Mouse (Mus musculus): ENCODE data around the gene Dera. TPM values are rescaled to one million over a fixed set of nuclear protein-coding genes. Genes with fewer than 3 reads are reported as not detected.

Gene Dera
- polyA plus RNA-seq, 1 experiment = 28.9 TPM

DNA sequence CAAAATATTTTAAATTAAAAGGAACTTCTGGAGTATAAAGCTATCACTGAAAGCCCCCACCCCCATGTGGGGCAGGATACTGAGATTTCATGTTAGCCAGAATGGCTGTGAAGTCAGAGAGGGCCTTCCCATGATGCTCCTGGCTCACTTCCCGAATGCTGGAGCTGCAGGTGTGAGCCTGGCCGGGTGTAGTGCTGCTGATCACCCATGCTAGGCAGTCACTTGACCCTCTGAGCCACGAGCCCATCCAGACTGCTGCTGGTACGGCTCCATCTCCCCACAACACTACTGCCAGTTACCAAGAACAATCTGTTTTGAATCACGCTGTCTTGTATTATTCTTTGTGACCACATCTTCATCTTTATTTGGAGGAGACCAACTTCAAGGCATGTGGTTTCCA is 68.2 kb downstream of the Dera start:
- TF ChIP-seq GATA1 (IDR thresholded peaks at IDR 0.05; ENCODE audit: low read length) = no peak

DNA sequence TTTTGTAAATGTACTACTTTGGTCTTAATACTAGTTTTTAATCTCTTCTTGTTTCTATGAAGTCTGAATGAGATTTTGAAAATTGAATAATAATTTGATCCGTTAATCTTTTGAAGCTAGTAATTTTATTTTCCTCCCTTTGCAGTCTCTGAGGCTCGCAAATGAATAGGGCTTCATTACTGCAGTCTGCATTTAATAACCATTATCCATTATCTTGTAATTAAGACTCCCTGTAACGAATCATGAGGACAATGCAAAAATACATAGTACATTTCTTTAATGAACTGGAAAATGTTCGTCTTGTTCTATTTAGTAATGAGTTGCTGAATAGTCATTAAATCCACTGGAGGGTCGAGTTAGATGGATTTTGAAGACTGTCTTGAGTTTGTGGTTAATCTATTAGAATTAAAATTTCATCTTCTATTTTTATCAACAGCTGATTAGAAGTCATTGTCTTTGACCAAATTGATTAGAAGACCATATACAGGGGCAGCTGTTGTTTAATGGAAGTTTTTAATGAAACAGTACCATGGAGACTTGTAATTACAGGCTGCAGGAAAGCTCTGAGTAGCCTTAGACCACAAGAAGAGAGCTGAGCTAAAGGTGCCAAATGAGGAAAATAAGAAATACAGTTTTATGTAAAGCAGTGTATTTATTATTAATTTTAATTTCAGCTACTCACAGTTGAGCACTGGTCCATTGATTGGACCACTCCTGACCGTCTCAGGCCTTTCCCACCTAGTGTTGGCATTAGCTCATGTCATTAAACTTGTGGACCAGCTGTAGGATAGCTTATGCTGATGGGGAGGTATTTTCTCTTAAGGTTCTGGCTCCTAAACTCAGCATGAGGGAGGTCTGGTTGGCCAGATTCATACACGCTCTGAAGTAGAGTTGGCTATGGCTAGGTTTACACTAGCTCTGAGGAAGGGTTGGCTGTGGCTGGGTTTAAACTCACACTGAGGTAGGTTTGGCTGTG is 70.0 kb downstream of the Dera start:
- TF ChIP-seq GATA1 (IDR thresholded peaks at IDR 0.05; ENCODE audit: low read length) = no peak

DNA sequence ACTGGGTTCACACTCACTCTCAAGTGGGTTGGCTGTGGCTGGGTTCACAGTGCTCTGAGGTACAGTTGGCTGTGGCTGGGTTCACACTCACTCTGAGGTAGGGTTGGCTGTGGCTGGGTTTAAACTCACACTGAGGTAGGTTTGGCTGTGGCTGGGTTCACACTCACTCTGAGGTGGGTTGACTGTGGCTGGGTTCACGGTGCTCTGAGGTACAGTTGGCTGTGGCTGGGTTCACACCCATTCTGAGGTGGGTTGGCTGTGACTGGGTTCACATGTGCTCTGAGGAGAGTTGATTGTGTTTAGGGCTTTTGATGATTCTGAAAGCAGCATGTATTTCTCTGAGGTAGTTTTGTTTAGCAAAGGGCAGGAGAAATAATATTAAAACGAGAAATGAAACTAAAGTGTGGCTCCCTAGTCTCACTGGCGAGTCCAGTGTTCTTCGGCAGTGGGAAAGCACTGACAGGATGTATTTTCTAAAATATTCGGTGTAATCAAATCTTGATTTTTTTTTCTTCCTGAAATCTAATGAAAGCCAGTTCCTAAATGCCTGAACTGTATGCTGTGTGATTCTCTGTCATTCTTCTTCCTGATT is 70.8 kb downstream of the Dera start:
- TF ChIP-seq GATA1 (IDR thresholded peaks at IDR 0.05; ENCODE audit: low read length) = no peak

DNA sequence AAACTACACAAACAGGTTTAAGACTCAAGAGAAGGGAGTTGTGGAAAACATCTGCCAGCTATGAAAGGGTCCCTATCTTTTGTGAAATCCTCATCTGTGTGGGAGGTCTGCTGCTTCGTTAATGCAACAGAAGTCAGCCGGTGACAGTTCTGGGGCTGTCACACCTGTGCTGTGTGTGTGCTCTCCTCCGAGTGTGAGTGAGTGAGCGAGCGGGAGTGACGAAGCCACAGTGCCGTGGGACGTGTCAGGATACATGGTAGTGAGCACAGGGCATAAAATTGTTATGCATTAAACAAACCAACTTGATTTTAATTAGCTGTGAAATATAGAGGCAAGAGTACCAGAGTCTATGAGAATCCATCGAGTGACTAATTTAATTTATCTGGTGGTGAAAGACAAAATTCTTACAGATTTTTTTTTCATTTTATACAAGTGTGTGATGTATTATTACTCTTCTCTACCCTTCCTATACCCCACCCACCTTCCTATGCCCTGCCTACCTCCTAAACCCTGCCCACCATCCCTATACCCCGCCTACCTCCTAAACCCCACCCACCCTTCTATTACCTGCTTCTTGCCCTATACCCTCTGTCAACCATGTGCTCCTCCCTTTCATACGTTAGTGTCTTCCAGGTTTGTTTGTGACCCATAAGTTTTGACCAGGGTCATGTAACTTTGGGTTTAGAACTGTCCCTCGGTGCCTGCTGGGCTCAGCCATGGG is 74.9 kb downstream of the Dera start:
- no peak for TF ChIP-seq GATA1 (IDR thresholded peaks at IDR 0.05; ENCODE audit: low read length)

DNA sequence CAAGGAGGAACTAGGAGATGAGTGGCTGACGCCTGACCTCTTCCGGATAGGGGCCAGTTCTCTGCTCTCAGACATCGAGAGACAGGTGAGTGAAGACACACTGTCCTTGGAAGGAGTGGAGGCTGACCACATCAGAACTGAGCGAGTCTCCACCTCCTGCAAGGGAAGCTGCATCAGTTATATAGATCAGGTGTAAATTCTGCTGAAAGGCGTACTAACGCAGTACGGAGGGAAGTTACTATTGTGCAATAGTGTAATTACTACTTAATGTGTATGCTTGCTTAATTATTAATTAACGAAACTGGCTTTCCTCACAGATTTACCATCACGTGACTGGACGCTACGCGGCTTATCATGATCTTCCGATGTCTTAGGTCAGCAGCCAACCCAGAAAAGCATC is 82.5 kb downstream of the Dera start:
- no peak for TF ChIP-seq GATA1 (IDR thresholded peaks at IDR 0.05; ENCODE audit: low read length)

DNA sequence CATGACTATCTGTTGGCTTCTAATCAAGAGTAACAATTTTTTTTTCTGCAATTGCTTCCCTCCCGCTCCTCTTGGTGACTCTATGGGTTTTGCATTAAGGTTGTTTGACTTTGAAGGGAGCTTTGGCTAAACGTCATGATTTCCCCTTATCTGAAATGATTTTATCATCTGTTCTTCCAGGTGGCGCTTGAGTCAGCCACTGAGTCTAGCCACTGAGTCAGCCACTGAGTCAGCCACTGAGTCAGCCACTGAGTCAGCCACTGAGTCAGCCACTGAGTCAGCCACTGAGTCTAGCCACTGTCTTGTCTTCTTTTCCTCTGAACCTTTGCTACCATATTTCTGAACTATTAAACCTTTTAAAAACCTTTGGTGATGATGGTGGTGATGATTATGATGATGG is 89.0 kb downstream of the Dera start:
- no peak for TF ChIP-seq GATA1 (IDR thresholded peaks at IDR 0.05; ENCODE audit: low read length)

DNA sequence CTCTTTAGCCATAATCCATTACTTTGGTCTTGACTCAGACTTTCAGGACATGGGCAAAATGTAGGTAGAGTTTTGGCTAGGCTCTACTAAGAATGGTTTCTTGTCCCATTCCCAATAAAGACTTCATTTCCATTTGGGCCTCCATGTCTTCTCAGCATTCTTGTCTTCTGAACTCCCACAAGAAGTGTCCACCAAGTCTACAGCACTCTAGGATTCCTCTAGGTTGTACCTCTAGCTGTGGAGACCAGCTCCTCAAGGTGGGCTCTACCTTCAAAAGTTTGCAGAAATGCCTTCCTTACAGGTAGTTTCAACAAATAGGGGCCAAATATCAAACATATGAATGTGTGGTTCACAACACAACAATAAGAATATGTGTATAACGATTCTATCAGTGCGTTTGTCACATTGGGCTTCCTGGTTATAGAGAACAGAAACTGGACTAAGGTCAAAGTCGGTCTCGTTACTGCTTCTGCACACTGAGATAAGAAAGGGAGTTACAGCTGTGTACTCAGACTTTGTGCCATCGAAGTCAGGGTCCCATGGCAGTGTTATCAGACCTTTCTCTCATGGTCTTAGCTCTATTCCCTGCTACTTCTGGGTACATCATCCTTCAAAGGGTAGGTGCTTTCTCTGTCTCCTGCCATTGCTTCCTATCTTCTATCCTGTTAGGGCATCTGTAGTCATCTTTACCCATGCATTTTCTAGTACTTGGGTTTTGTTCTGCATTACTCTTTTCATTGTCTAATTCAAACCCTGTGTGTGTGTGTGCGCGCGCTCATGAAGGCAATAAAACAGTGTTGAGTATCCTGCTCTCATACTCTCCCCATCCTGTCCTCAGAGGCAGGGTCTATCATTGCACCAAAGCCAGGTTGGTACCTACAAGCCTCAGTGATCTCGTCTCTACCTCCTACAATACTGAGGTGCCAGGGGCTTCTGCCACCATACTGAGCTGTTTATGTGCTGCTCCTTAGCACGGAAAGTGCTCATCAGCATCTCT is 103.2 kb downstream of the Dera start:
- TF ChIP-seq GATA1 (IDR thresholded peaks at IDR 0.05; ENCODE audit: low read length) = no peak

DNA sequence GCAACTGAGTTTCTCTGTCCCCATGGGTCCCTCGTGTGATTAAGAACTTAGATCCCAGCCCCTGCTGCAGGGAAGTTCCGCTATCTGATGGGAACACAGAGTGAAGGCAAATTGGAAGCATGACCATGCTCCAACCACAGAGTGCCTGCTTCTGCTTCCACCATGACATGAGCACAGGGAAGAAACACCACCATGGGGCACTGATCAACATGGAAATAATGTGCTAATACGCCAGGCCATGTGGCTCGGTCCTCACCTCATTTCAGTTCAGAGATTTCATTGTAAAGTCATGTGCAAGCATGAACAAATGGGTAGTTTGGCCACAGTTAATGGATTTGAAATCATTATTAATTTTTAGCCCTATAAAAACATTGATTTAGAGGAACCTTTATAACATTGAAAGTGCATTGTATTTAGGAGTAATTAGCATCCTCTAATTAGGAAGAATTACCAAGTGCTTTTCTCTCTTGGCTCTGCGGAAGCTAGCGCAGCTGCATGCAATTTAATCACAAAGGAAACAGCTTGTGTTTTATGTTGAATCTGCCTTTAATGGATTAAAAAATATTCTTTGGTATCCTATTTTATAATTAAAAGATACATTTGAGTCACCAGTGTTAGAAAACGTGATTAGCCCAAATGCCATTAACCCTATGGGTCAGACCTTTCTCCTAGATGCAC is 115.7 kb downstream of the Dera start:
- TF ChIP-seq GATA1 (IDR thresholded peaks at IDR 0.05; ENCODE audit: low read length) = no peak

DNA sequence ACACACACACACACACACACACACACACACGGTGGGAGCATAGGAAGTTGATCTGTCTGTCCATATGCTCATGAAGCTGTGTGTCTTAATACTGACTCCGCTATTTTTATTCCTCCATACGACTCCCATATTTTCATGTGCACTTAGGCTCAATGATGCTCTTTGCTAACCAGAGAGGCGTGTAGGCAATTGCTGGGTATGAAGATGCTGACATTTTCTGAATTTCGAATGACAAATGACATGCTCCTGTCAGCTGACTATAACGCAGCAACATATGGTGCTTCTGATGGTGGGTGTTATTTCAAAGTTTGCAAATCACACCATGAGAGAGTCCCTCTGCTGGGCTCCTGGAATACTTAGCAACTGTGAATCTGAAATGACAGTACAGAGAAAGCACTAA is 116.3 kb downstream of the Dera start:
- TF ChIP-seq GATA1 (IDR thresholded peaks at IDR 0.05; ENCODE audit: low read length) = no peak

DNA sequence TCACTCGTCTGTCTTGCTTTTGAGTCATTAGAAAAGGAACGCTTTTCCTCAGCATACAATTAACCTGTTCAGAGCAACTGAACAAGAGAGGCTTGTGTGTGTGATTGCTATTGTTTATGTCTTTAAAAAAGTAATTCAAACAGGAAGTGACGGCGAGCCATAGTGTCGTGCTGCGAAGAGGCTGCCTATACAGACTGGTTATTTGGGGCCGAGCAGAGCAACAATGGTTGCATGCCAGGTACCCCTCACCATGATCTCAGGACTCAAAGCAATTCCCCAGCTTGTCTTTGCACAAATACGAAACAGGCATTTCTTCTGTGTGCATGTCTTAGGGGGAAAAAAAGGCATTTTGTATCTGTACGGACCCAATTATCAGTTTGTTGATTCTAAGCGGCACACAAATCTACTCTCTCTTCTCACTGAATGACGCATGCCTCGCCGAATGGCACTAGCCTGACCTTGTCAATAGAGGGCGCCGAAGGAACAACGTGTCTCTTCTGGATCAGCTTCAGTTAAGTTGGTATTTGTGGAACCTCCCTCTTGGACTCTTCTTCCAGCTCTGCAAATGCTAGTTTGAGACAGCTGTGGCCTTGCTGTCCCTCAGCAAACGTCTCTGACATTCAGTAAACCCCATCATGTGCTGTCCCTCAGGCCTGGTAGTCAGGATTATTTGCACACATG is 117.8 kb downstream of the Dera start:
- no peak for TF ChIP-seq GATA1 (IDR thresholded peaks at IDR 0.05; ENCODE audit: low read length)

DNA sequence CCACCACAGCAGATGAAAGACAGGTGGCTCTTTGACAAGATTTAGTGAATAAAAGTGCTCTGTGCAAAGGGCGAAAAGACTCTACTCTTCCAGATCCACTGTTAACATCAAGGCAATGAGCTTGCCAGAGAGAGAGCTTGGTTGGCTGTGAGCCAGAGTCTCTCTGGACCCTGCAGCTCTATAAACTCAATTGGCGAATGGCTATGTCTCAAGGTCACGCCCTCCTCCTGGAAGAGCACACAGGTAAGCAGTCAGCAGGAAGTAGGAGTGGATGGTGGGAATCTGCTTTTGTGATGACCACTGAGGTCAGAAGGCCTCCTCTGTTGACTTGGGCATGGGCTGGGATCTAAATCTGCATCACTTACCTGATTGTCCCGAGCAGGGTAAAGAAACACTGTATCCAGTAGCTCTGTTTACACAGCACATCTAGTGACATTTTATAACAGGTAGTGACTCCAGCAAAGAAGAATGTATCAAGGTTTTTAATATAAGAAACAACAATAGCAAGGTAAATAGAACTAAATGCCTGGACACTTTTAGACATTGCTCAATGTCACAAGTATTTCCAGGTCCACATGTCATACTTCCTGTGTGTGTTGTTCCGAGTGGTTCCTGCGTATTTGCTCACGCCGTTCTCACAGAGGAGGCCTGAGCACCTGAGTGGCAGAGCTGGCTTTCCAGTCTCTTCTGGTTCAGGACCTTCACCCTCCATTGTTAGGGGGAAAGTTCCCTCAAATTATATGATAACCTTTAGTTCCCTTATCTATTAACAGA is 120.3 kb downstream of the Dera start:
- TF ChIP-seq GATA1 (IDR thresholded peaks at IDR 0.05; ENCODE audit: low read length) = no peak

DNA sequence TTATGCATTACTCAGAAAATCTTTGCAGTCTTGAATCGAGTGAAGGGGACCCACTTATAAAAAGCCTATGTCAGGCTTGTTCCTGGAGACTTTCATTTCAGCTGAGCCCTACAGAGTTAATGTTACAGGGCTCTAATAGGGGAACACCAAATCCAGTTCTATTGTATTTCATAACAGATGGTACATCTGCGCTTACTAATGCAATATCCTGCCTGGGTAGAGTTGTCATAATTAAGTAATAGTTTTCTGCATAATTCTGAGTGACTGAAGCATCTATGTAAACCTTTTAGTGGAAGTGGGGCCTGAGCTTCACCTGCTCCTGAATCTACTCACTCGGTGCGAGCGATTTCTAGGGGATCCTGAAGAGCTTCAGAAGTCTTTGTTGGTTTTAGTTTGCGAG is 131.3 kb downstream of the Dera start:
- TF ChIP-seq GATA1 (IDR thresholded peaks at IDR 0.05; ENCODE audit: low read length) = no peak

All from G1E-ER4 (cell line).